Mouse (Mus musculus) sigmoid colon, adult 10 weeks (tissue): Measurements from ENCODE around the gene Fscn2. TPM values are rescaled to one million over a fixed set of nuclear protein-coding genes. Genes with fewer than 3 reads are reported as not detected.

Source experiments
- polyA plus RNA-seq: library from polyadenylated mRNA; stranded (reverse); fragments of 350-450 nt; fragmentation: Illumina TruSeq; extraction: RNeasy Lipid Tissue Mini Kit (QIAGEN cat#74804); gene quantifications from one replicate; pipeline ENCODE4 v1.2.3, GENCODE M21; 2014; ENCODE audit warnings: low read depth, low replicate concordance

The Fscn2 gene
- polyA plus RNA-seq, result not detected

GRCm38 (mm10) chr11:120361295-120361694, at the start of gene Fscn2:
TSS of gene Fscn2 (plus strand) at chr11:120361534.

DNA sequence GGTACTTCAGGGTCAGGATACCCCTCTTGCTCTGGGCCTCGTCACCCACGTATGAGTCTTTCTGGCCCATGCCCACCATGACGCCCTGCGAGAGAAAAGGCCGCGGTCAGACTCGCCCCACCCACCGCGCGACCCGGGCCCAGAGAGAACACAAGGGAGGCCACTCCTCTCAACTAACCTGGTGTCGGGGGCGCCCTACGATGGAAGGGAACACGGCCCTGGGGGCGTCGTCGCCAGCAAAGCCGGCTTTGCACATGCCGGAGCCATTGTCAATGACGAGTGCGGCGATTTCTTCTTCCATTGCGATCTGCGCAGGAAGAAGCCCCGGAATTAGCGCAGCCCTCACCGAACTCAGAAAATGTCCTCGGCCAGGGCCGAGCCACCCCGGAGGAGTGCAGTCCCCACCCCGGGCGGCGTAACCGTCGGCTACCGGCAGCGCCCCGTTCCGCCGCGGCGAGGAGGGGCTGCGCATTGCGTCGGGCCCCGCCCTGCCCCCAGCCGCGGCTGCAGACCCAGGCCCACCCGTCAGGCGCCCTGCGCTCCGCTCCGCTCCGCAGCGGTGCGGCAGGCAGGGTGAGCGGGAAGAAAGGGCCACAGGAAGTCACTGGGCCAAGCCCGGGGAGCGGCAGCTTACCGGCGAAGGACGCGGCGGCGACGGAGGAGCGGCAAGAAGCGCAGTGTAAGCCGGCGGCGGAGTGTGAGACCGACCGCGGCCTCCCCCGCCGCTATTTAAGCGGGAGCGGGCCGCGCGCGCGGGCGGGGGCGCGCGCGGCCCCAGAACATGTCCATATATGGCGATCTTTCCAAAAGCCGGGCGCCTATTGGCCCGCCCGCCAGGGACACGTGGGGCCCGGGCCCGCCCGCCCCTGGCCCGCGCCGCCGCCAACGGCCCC, 13.3 kb upstream of the Fscn2 start, which contains the start of gene Actg1:
Gene Actg1, minus strand, starts transcription at position 752 of the 893 bp plus-strand sequence.

DNA sequence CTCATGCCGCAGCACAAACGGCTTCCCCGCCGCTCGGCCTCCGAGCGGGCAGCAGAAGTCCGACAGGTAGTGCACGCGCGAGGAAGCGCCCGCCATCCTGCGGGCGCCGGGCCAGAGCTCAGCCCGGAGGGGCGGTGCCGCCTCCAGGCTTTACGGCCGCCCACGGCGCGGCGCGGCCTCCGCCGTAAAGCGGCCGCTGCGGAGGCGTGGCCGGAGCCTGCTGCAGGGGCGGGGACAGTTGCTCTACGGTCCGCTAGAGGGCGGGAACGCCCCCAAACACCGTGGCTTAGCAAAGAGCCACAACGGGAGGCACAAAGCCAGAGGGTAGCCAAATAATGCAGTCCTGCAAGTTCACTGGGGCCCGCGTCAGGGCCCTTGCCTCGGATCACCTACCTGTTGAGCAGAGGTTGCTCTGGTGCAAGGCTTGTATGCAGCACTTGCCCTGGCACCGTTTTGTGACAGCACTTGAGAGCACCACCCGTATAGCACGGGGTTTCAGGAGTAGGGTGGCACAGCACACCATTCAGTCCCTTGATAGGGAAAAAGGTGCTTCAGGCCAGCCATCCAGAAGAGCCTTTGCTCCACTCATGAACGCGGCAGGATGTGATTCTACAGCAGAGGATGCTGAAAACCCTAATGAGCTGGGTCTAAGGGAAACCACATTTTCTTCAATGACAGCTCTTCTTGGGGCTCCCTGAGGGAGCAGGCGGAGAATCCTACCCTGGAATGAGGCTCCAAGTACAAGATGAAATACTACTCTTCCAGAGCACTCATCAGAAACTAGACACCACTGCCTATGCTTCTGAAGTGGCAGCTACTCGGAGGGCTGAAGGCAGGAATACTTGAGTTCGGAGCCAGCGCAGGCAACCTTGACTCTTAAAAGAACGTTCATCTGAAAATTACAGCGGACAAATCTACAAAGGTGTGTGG, 17.5 kb downstream of the Fscn2 start, which contains the start of gene Faap100:
Gene Faap100, minus strand, starts transcription at position 154 of the 930 bp plus-strand sequence.

Other genes starting within 250 kb of the Fscn2 start
- 2.1 TPM for gene Slc38a10, start 210.2 kb upstream of the Fscn2 start, polyA plus RNA-seq
- gene Bahcc1, start 128.6 kb upstream of the Fscn2 start, polyA plus RNA-seq, result 2.0 TPM
- gene Actg1, start 13.0 kb upstream of the Fscn2 start, polyA plus RNA-seq, result 1,187 TPM
- not detected for gene Faap100, start 17.2 kb downstream of the Fscn2 start, polyA plus RNA-seq
- gene Nploc4, start 76.2 kb downstream of the Fscn2 start, polyA plus RNA-seq, result 13.2 TPM
- not detected for gene Tspan10, start 81.1 kb downstream of the Fscn2 start, polyA plus RNA-seq
- gene Pde6g, start 92.0 kb downstream of the Fscn2 start, polyA plus RNA-seq, result not detected
- gene Oxld1, start 96.5 kb downstream of the Fscn2 start, polyA plus RNA-seq, result 0.63 TPM
- gene Ccdc137, start 96.6 kb downstream of the Fscn2 start, polyA plus RNA-seq, result 12.7 TPM
- 10.9 TPM for gene Arl16, start 106.1 kb downstream of the Fscn2 start, polyA plus RNA-seq
- 4.1 TPM for gene Mrpl12, start 123.1 kb downstream of the Fscn2 start, polyA plus RNA-seq
- 1.6 TPM for gene Slc25a10, start 130.3 kb downstream of the Fscn2 start, polyA plus RNA-seq
- gene Gcgr, start 169.2 kb downstream of the Fscn2 start, polyA plus RNA-seq, result not detected
- gene Mcrip1, start 188.2 kb downstream of the Fscn2 start, polyA plus RNA-seq, result not detected
- gene Ppp1r27, start 189.6 kb downstream of the Fscn2 start, polyA plus RNA-seq, result not detected
- gene P4hb, start 211.7 kb downstream of the Fscn2 start, polyA plus RNA-seq, result 172 TPM
- 30.1 TPM for gene Arhgdia, start 220.1 kb downstream of the Fscn2 start, polyA plus RNA-seq
- 24.4 TPM for gene Alyref, start 236.8 kb downstream of the Fscn2 start, polyA plus RNA-seq
- 13.5 TPM for gene Anapc11, start 236.9 kb downstream of the Fscn2 start, polyA plus RNA-seq
- not detected for gene Npb, start 246.9 kb downstream of the Fscn2 start, polyA plus RNA-seq